Mouse (Mus musculus): ENCODE measurements around the gene Mfng. TPM values are rescaled to one million over a fixed set of nuclear protein-coding genes. Genes with fewer than 3 reads are reported as not detected.

The Mfng gene
- total RNA-seq, 4 experiments from 2014 or later, result 2.3 to 3.6 (median 2.7) TPM

DNA sequence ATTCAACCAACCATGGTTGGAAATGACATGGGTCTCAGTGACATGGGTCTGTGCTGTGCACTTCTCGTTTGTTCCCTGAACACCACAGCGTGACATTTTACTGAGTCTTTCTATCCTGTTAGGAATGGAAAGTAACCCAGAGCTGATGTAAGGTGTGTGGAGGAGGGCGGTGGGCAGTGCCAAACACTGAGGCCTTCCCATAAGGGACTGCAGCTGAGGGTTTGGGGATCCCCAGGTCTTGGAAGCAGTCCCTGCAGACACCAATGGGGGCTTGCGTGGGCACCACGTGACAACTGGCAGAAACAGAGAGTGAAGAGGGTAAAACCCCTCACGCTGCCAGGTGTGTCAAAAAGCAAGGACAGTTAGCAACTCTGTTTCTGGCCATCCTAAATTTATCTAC is 15.1 kb downstream of the Mfng start:
- no peak for DNase-seq (ENCODE audit: low spot score in 2 of 2)

- no peak for DNase-seq (ENCODE audit: low spot score in 2 of 2)
Observed at GRCm38 (mm10) chr15:78755966-78756725, 17.1 kb downstream of the Mfng start.

DNA sequence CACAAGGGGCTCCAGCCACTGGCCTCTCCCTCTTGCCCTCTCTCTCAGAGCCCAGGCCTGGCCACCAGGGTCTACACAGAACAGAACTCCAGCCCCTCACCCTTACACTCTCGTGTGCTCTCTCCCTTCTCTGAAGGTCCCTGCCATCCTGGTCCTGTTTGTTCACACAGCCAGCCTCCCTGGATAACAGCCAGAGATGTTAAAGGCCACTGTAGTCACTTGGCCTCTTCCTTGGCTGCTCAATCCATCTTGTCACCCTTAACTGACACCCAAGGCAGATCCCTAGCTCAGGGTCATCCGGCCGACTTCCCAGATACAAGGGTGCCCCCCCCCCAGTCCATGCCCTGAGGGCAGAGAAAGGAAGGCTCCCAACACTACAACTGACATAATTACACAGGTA is 18.0 kb downstream of the Mfng start:
- DNase-seq (ENCODE audit: low spot score in 2 of 2), result no peak

- DNase-seq (ENCODE audit: low spot score in 2 of 2), result no peak
Observed at GRCm38 (mm10) chr15:78754144-78754543, 19.1 kb downstream of the Mfng start.

GRCm38 (mm10) chr15:78752991-78753390 is 20.3 kb downstream of the Mfng start:
- DNase-seq (ENCODE audit: low spot score in 2 of 2), result no peak

- no peak for DNase-seq (ENCODE audit: low spot score in 2 of 2)
Observed at GRCm38 (mm10) chr15:78750608-78751350, 22.5 kb downstream of the Mfng start.

DNA sequence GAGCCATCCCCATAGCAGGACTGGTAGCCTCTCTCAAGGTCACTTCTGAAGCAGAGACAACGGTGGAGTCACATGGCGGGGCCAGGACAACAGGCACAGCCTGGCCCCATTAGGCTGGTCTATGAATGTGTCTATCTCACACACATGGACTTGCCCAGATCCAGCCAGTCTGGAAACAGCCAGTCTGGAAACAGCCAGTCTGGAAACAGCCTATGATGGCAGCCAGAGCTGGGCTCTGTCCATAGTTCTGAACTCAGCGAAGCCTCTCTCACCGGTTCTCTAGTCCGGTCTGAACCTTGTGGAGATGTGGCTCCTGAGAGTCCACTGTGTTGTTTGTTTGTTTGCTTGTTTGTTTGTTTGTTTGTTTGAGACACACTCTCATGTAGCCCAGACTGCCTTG is 23.4 kb downstream of the Mfng start:
- DNase-seq (ENCODE audit: low spot score in 2 of 2), result no peak

- DNase-seq (ENCODE audit: low spot score in 2 of 2), result peak; percentile 38 to 47
Observed at GRCm38 (mm10) chr15:78744206-78744605, 29.1 kb downstream of the Mfng start.

DNA sequence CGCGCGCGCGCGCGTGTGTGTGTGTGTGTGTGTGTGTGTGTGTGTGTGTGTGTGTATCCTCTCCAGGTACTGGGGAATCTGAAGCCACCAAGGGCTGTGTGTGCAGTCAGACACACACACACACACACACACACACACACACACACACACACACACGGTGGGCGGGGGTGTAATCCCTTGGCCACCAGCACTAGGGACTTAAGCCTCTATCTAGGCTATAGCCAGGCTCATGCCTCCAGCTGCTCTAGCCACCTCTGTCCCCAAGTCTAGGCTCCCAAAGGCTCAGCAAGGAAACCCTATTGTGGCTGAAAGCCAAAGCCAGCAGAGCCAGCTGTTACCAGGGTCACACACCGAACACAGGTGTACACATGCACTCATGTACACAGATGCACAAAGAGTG is 30.4 kb downstream of the Mfng start:
- no peak for DNase-seq (ENCODE audit: low spot score in 2 of 2)

GRCm38 (mm10) chr15:78740662-78741061 is 32.6 kb downstream of the Mfng start:
- no peak for DNase-seq (ENCODE audit: low spot score in 2 of 2)

DNA sequence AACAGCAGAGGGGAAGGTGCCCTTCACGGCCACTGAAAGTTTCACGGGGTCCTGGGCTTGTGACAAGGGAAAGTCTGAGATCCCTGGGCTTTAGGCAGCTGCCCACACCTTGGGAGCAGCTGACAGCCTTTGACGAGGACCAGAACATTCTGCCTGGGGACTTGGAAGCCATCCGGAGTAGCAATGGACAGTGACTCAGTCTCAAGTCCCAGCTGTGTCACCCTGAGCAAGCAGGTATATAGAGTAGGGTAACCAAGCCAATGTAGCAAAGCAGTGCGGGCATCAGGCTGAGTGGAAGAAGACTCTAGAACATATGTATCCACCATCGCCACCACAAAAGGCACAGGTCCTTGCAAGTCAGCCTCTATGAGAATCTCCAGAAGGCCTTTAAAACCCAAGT is 36.1 kb downstream of the Mfng start:
- DNase-seq (ENCODE audit: low spot score in 2 of 2), result no peak

DNA sequence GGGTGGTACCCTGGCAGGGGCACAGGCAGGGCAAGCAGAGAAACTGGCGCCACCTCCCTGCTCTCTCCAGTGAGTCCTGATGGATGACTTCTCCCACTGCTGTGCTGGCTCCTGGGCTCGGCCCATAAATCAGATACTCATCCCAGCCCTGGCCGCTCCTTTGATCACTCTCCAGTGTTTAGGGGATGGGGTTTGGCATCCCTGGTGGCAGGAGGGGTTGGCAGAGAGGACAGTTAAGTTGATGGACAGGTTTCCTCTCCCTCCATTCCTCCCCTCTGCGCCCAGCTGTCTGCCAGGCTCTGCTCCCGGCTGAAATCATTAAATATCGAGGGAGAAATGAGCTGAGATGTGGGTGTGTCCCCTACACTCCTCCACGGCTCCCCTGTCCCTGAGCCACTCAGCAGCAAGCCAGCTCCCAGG is 36.6 kb downstream of the Mfng start:
- no peak for DNase-seq (ENCODE audit: low spot score in 2 of 2)

DNA sequence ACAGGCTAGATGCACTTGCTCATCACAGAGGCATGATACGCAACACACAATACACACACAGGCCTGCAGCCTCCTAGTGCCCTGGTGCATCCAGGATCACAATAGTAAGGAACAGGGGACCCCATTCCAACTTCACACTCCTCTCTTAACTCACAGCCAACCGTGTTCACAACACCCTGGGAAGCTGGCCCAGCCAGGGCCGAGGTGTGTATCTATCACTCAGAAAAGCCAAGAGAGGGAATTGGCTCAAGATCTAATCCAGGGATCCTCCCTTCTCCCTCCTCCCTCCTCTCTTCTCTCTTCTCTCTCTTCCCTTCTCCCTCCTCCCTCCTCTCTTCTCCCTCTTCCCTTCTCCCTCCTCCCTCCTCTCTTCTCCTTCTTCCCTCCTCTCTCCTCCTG is 37.1 kb downstream of the Mfng start:
- DNase-seq (ENCODE audit: low spot score in 2 of 2), result no peak

- DNase-seq (ENCODE audit: low spot score in 2 of 2), result no peak
Observed at GRCm38 (mm10) chr15:78735431-78736180, 37.7 kb downstream of the Mfng start.

DNA sequence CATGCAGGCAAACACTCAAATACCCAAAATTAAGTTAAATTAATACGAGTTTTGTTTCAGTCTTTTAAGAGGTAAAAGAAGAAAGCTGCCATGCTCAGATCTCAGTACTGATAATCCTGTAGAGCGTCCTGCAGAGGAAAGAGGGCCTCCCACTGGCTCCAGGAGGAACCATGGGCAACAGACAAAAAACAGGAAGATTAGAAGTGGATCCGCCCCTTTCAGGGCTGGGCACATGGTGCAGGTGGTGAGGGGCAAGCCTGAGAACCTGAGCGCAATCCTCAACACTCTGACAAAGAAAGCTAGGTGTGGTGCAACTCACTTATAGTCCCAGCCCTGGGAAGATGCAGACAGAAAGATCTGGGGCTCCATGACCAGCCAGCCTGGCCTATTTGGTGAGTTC is 41.4 kb downstream of the Mfng start:
- no peak for DNase-seq (ENCODE audit: low spot score in 2 of 2)

- no peak for DNase-seq (ENCODE audit: low spot score in 2 of 2)
Observed at GRCm38 (mm10) chr15:78730315-78731049, 42.8 kb downstream of the Mfng start.

GRCm38 (mm10) chr15:78726697-78727096 is 46.6 kb downstream of the Mfng start:
- no peak for DNase-seq (ENCODE audit: low spot score in 2 of 2)

GRCm38 (mm10) chr15:78720532-78720931 is 52.7 kb downstream of the Mfng start:
- no peak for DNase-seq (ENCODE audit: low spot score in 2 of 2)

GRCm38 (mm10) chr15:78720094-78720493 is 53.2 kb downstream of the Mfng start:
- peak in 1 of 2 experiments; percentile 26 for DNase-seq (ENCODE audit: low spot score in 2 of 2)

- no peak for DNase-seq (ENCODE audit: low spot score in 2 of 2)
Observed at GRCm38 (mm10) chr15:78719416-78719815, 53.9 kb downstream of the Mfng start.
